Mouse (Mus musculus): ENCODE data around the gene 3110040N11Rik. TPM values are rescaled to one million over a fixed set of nuclear protein-coding genes. Genes with fewer than 3 reads are reported as not detected.

Gene 3110040N11Rik
- total RNA-seq, 2 experiments from 2014 or later = 26.5 to 53.8 TPM

DNA sequence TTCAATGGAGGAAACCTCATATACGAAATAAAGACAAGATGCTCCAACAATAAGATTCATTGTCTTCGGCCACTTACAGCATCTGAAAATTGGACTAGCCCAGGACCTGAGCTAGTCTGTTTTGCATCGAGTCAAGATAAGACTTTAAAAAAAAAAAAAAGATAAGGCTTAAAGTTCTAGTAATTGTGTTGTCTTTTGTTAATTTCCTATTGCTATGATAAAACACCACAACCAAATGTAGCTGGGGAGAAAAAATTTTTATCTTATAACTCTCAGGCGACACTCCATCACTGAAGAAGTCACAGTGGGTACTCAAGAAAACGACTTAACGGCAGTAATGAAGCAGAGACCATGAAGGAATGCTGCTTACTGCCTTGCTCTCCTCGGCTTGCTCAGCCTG lies 49.3 kb downstream of the 3110040N11Rik start:
- no peak for ATAC-seq (ENCODE audit: poor library complexity, severe bottlenecking)

DNA sequence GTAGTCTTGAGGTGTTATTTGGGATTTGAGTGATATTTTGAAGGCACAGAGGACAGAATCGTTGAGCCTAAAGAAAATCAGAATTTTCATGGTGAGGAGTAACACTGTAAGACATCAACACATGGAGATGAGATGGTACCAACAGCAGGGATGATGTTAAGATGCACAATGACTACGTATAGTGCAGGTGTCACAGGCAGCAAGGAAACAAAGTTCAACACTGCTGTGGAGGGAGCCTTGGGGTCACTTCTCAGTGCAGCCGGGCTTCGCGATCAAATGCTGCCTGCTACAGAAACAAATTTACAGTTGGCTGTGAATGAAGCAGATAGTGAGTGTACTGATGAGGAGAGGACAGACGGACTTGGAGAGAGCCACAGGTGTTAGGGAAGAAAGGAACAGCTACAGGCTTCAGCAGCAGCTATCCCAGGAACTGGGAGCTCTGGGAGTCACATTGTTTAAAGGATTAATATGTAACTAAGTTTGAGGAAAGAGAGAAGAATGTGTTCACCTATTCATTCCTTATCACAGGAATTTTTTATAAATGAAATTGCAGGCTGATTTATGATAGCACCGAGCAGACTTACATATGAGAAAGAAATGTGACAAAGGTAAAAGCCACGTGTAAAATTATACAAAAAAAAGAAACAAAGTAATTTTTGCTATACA lies 50.4 kb downstream of the 3110040N11Rik start:
- no peak for ATAC-seq (ENCODE audit: poor library complexity, severe bottlenecking)

DNA sequence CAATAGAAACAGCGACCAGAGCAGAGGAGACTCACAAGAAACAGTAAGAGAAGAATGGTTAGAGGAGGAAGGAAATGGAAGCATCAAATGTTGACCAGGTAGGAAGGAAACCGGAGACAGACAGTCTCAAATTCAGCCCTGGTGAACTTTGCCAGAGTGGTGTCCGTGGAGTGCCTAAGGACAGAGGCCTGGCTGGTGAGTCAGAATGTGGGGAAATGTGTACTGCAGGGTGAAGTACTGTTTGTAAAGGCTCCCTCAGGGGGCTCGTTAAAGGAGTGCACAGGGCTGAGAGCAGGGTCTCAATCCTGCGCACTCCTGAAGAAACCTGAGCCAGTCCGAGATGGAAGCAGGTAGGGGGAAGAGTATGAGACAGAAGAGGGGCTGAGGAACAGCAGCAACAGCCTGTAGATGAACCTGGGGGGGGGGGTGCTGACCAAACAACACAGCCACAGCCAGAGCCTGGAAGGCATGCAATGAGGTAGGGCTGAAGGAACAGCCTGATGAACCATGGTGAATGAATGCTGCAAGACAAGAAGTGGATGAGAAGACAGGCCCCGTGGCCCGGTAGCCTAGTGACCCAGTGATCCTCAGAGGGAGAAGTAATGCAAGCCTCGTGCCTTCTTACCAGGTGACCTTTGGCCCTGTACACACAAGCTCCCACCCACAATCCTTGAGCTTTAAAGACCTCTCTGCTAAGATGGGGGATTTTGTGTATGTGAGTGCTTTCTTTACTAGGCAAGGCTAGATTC lies 53.8 kb downstream of the 3110040N11Rik start:
- no peak for ATAC-seq (ENCODE audit: poor library complexity, severe bottlenecking)

DNA sequence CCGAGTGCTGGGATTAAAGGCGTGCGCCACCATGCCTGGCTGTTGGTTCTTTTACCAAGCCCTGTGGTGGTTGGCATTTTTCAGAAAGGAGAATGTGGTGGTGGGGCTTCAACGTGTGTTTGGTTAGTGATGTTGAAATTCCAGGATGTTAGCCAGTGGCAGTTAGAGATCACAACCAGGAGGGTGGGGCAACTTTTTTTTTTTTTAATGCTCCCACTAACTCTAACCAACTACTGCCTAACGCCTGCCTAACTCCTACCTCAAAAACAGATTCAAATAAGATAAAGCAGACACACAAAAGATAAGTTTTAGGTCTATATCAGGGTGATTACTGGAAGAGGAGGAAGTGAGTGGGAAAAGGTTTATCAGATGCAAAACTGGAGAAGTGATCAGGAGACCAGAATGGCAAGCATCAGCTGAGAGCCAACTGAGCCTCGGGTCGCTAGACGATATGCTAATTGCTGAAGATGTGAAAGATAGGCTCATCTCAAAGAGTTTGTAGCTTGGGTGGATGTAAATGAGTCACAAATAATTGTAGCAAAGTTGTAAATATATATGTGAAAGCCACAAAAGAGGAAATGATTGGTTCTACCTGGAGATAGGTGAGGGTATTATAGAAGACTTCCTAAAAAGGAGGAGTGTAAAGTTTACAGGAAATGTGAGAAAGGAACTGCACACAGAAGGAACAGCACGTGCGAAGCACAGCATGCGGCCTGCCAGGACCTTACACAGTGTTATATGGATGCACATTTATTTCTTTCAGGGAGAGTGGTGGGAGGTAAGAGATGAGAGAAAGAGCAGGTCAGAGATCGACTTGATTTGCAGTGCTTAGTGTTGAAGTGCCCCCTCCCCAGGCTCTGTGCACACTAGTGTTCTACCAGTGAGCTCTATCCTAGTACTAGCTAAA lies 56.8 kb downstream of the 3110040N11Rik start:
- ATAC-seq (ENCODE audit: poor library complexity, severe bottlenecking) = peak; percentile 35; the same call in 1 of the 2 replicates

Other genes with a start within 250 kb of the 3110040N11Rik start
- 0.05 TPM in 1 of 2 replicates, not detected in the other for gene Fsd2, start 222.5 kb downstream of the 3110040N11Rik start, total RNA-seq (2015)
- gene Fsd2, start 222.5 kb downstream of the 3110040N11Rik start, total RNA-seq (2017) = 0.11 TPM in 1 of 2 replicates, not detected in the other
- 13.9 and 14.1 TPM in 2 replicates for gene Whamm, start 218.2 kb downstream of the 3110040N11Rik start, total RNA-seq (2015)
- 15.9 and 16.9 TPM in 2 replicates for gene Whamm, start 218.2 kb downstream of the 3110040N11Rik start, total RNA-seq (2017)
- gene Homer2, start 82.0 kb downstream of the 3110040N11Rik start, total RNA-seq (2015) = 0.14 and 0.42 TPM in 2 replicates
- gene Homer2, start 82.0 kb downstream of the 3110040N11Rik start, total RNA-seq (2017) = 0.04 and 0.57 TPM in 2 replicates
- 112 and 116 TPM in 2 replicates for gene Ramac, start 26.6 kb downstream of the 3110040N11Rik start, total RNA-seq (2015)
- gene Ramac, start 26.6 kb downstream of the 3110040N11Rik start, total RNA-seq (2017) = 91.9 and 93.4 TPM in 2 replicates
- gene Btbd1, start 40.0 kb upstream of the 3110040N11Rik start, total RNA-seq (2015) = 49.7 and 59.4 TPM in 2 replicates
- gene Btbd1, start 40.0 kb upstream of the 3110040N11Rik start, total RNA-seq (2017) = 110 and 111 TPM in 2 replicates
- not detected in 2 replicates for gene Gm10160, start 66.3 kb upstream of the 3110040N11Rik start, total RNA-seq (2015)
- not detected in 2 replicates for gene Gm10160, start 66.3 kb upstream of the 3110040N11Rik start, total RNA-seq (2017)
- gene Tm6sf1, start 69.5 kb upstream of the 3110040N11Rik start, total RNA-seq (2015) = 228 and 275 TPM in 2 replicates
- 275 and 308 TPM in 2 replicates for gene Tm6sf1, start 69.5 kb upstream of the 3110040N11Rik start, total RNA-seq (2017)
- 0.02 and 0.16 TPM in 2 replicates for gene Hdgfl3, start 145.0 kb upstream of the 3110040N11Rik start, total RNA-seq (2015)
- 0.57 and 0.62 TPM in 2 replicates for gene Hdgfl3, start 145.0 kb upstream of the 3110040N11Rik start, total RNA-seq (2017)
- gene Bnc1, start 202.8 kb upstream of the 3110040N11Rik start, total RNA-seq (2015) = not detected in 2 replicates
- gene Bnc1, start 202.8 kb upstream of the 3110040N11Rik start, total RNA-seq (2017) = not detected in 2 replicates

Measured in megakaryocyte, adult 5-6 weeks (primary cell).